Mouse (Mus musculus) hindlimb bud, embryonic 11.5 days (tissue): ENCODE results near the gene Ift172.
"Not testable (repeated sequence)": the region's sequence is repeated elsewhere in the genome, so short reads cannot be mapped to it uniquely, and the experiment has no call there.

ENCODE experiments used
- DNase-seq: peaks from one replicate; pipeline ENCODE4 v3.0.0-alpha.2; 2012; ENCODE audit warnings: low read depth, low spot score; ENCODE audit errors: extremely low spot score

The Ift172 gene

GRCm38 (mm10) chr5:31219474-31219873 is 71.4 kb downstream of the Ift172 start:
- no peak for DNase-seq

- no peak for DNase-seq
Measured at GRCm38 (mm10) chr5:31219070-31219469, 71.8 kb downstream of the Ift172 start.

- DNase-seq: no peak
Measured at GRCm38 (mm10) chr5:31218294-31218693, 72.6 kb downstream of the Ift172 start.

GRCm38 (mm10) chr5:31216554-31216953 is 74.4 kb downstream of the Ift172 start:
- DNase-seq: not testable (repeated sequence)

GRCm38 (mm10) chr5:31204421-31204820 is 86.5 kb downstream of the Ift172 start:
- DNase-seq: no peak

GRCm38 (mm10) chr5:31203866-31204265 is 87.0 kb downstream of the Ift172 start:
- no peak for DNase-seq
